Mouse (Mus musculus) lung, embryonic 15.5 days (tissue): ENCODE measurements at regions not wholly inside any gene's neighbourhood (a gene's known extent, or its start where the extent isn't known, plus 50 kb on each side); places are given as distances from the start of the nearest gene placed in this dataset.

Source experiments
- ATAC-seq: fragments of 200-750 bp; cut with Nextera tagmentation; 2 replicates; pipeline ENCODE4 v1.8.0; 2017; ENCODE audit warnings: moderate number of reproducible peaks, borderline replicate concordance; ENCODE audit not compliant: low FRiP score, low TSS enrichment; ENCODE audit errors: extremely low read depth
- H3K27ac ChIP-seq: fragments of 300-500 bp; sonication (generic); 2 replicates; pipeline ENCODE4 v1.5.1; 2015; ENCODE audit warnings: moderate library complexity, mild to moderate bottlenecking, inconsistent platforms
- H3K27me3 ChIP-seq: fragments of 300-500 bp; sonication (generic); 2 replicates; pipeline ENCODE4 v1.6.1; 2015; ENCODE audit warnings: inconsistent platforms
- H3K36me3 ChIP-seq: fragments of 300-500 bp; sonication (generic); 2 replicates; pipeline ENCODE4 v1.6.1; 2015; ENCODE audit warnings: inconsistent platforms
- H3K4me1 ChIP-seq: fragments of 300-500 bp; sonication (generic); 2 replicates; pipeline ENCODE4 v1.6.1; 2015; ENCODE audit warnings: inconsistent platforms
- H3K4me2 ChIP-seq: fragments of 300-500 bp; sonication (generic); 2 replicates; pipeline ENCODE4 v1.6.1; 2015; ENCODE audit warnings: inconsistent platforms, mild to moderate bottlenecking, moderate library complexity
- H3K4me3 ChIP-seq: fragments of 300-500 bp; sonication (generic); 2 replicates; pipeline ENCODE4 v1.5.1; 2015; ENCODE audit warnings: mild to moderate bottlenecking, inconsistent platforms
- H3K9ac ChIP-seq: fragments of 300-500 bp; sonication (generic); 2 replicates; pipeline ENCODE4 v1.6.1; 2015; ENCODE audit warnings: inconsistent platforms
- H3K9me3 ChIP-seq: fragments of 300-500 bp; sonication (generic); 2 replicates; pipeline ENCODE4 v1.6.1; 2016; ENCODE audit warnings: inconsistent platforms
- WGBS: fragments of 180-500 bp; shearing (Covaris S2); methylation state at CpG from one replicate; pipeline ENCODE4 v1.1.7; 2015; 5-methylcytosine and 5-hydroxymethylcytosine counted together

DNA sequence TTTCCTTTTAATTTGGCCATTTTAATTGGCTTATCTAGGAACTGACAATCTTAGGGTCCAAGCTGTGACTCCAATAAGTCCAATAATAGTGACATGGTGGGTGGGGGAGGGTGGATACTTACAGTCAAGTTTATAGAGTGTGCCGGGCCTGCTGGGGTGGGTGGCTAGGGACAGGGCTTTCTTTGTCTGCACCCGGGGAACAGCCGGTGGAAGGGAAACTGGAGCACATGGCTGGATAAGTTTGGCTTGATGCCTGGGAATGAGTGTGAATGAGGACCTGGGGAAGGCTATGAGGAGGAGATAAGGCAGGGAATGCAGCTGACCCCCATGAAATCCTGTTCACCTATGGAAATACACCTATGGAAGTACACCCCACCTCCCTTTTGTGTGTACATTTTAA is 81.7 kb upstream of the Cers4 start:
- no peak overlapping the region for H3K4me3 ChIP-seq
- peak overlapping the region; percentile 15; the same call in 1 of the 2 replicates for H3K27ac ChIP-seq
- H3K9me3 ChIP-seq = no peaks in the 10 kb centered on the region
- H3K4me1 ChIP-seq = 0 out of 2 replicates have a peak, but pooled peaks cover 3% of the 10 kb centered on the region
- no peak overlapping the region for H3K4me2 ChIP-seq
- peak; percentile 58; the same call in 1 of the 2 replicates for ATAC-seq
- no peaks in the 10 kb centered on the region for H3K36me3 ChIP-seq
- H3K9ac ChIP-seq = no peak overlapping the region
- H3K27me3 ChIP-seq = no peaks in the 10 kb centered on the region
- 38% methylated on average over 3 of the region's 3 CpGs for WGBS

- no peaks in the 10 kb centered on the region for H3K36me3 ChIP-seq
- WGBS = 71% methylated on average over 2 of the region's 2 CpGs
- ATAC-seq = no peak
- H3K9ac ChIP-seq = no peak overlapping the region
- H3K4me2 ChIP-seq = no peak overlapping the region
- H3K27ac ChIP-seq = 0 out of 2 replicates have a peak overlapping the region, but pooled peaks have one; percentile 15
- no peaks in the 10 kb centered on the region for H3K9me3 ChIP-seq
- 0 out of 2 replicates have a peak, but pooled peaks cover 3% of the 10 kb centered on the region for H3K4me1 ChIP-seq
- no peaks in the 10 kb centered on the region for H3K27me3 ChIP-seq
- H3K4me3 ChIP-seq = no peak overlapping the region
Observed at GRCm38 (mm10) chr8:4411836-4412235, 81.0 kb upstream of the Cers4 start.

GRCm38 (mm10) chr8:4413206-4413605 is 79.6 kb upstream of the Cers4 start:
- Histone ChIP-seq H3K27ac (no peak overlapping the region), H3K9ac (no peak overlapping the region), H3K4me2 (no peak overlapping the region), H3K36me3 (no peaks in the 10 kb centered on the region), H3K4me1 (0 out of 2 replicates have a peak, but pooled peaks cover 3% of the 10 kb centered on the region), H3K9me3 (no peaks in the 10 kb centered on the region), H3K27me3 (no peaks in the 10 kb centered on the region), H3K4me3 (no peak overlapping the region)
- WGBS = 62% methylated on average over 6 of the region's 6 CpGs
- no peak for ATAC-seq

DNA sequence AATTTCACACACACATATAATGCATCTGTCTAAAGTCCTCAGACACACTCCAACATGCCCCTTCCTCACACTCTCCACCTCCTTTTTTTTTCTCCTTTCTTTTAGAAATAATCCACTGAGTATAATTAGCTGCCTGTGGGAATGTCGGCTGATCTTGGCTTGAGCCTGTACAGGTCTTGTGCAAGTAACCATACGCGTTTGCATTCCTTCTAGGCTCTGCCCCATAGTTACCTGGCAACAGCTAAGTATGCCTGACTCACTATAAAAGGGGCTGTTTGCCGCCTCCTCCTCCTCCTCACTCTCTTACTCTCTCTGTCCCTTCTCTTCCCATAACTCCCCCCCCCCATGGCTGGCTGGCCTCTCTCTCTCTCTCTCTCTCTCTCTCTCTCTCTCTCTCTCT is 79.1 kb upstream of the Cers4 start:
- 0 out of 2 replicates have a peak, but pooled peaks cover 3% of the 10 kb centered on the region for H3K4me1 ChIP-seq
- no peaks in the 10 kb centered on the region for H3K9me3 ChIP-seq
- H3K36me3 ChIP-seq = no peaks in the 10 kb centered on the region
- H3K27me3 ChIP-seq = no peaks in the 10 kb centered on the region
- 29% methylated on average over 4 of the region's 4 CpGs for WGBS
- H3K4me2 ChIP-seq = no peak overlapping the region
- no peak overlapping the region for H3K9ac ChIP-seq
- ATAC-seq = peak; percentile 63
- no peak overlapping the region for H3K27ac ChIP-seq
- H3K4me3 ChIP-seq = no peak overlapping the region

- 70% methylated on average over 3 of the region's 3 CpGs for WGBS
- H3K36me3 ChIP-seq = no peaks in the 10 kb centered on the region
- no peak overlapping the region for H3K4me3 ChIP-seq
- H3K4me1 ChIP-seq = 0 out of 2 replicates have a peak, but pooled peaks cover 3% of the 10 kb centered on the region
- H3K9ac ChIP-seq = no peak overlapping the region
- H3K27me3 ChIP-seq = no peaks in the 10 kb centered on the region
- no peak overlapping the region for H3K4me2 ChIP-seq
- no peaks in the 10 kb centered on the region for H3K9me3 ChIP-seq
- no peak overlapping the region for H3K27ac ChIP-seq
- no peak for ATAC-seq
Observed at GRCm38 (mm10) chr8:4417141-4417540, 75.7 kb upstream of the Cers4 start.

DNA sequence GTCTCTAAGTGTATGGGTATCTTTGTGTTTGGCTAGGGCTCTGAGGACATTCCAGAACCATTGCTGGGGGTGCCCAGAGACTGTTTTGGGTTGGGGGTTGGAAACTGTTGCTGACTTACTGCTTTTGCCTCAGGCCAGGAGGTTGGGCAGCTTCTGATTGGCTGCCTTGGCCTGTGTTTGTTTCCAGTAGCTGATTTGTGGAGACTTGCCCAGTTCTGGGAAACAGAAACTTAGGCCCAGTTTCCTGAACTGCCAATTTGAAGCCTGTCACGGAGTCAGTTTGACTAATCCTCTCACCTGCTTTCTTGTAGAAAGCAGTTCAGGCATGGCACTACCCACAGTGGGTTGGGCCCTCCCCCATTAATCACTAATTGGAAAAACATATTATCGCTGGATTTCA is 59.7 kb upstream of the Cers4 start:
- WGBS = 79% methylated on average over 2 of the region's 2 CpGs
- H3K9me3 ChIP-seq = no peaks in the 10 kb centered on the region
- H3K36me3 ChIP-seq = no peaks in the 10 kb centered on the region
- no peak overlapping the region for H3K9ac ChIP-seq
- H3K4me3 ChIP-seq = no peak overlapping the region
- H3K27ac ChIP-seq = no peak overlapping the region
- no peaks in the 10 kb centered on the region for H3K27me3 ChIP-seq
- H3K4me1 ChIP-seq = no peaks in the 10 kb centered on the region
- H3K4me2 ChIP-seq = no peak overlapping the region
- ATAC-seq = no peak

DNA sequence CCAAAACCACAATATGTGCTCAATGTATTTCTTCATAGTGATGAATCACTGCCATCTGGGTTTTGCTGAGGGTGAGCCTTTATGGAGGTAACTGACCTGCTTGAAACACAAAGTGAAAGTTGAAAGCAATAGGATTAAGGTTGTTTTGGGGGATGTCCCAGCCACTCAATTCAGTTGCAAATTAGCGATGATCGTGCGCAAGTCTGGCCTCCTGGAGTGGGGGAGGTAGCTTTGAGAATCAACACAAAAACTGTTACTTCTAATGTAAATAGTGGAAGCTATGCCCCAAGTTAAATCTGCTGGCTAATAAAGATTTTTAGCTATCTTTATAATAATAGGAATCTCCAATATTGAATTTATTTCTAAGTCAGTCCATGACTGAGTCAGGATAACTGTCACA is 56.3 kb upstream of the Cers4 start:
- Histone ChIP-seq H3K4me3 (no peak overlapping the region), H3K36me3 (no peaks in the 10 kb centered on the region), H3K4me1 (no peaks in the 10 kb centered on the region), H3K4me2 (no peak overlapping the region), H3K9ac (no peak overlapping the region), H3K9me3 (no peaks in the 10 kb centered on the region), H3K27ac (no peak overlapping the region), H3K27me3 (no peaks in the 10 kb centered on the region)
- WGBS = 73% methylated on average over 3 of the region's 3 CpGs
- ATAC-seq = no peak
